Mouse (Mus musculus): ENCODE measurements around the gene Alk.

The Alk gene

DNA sequence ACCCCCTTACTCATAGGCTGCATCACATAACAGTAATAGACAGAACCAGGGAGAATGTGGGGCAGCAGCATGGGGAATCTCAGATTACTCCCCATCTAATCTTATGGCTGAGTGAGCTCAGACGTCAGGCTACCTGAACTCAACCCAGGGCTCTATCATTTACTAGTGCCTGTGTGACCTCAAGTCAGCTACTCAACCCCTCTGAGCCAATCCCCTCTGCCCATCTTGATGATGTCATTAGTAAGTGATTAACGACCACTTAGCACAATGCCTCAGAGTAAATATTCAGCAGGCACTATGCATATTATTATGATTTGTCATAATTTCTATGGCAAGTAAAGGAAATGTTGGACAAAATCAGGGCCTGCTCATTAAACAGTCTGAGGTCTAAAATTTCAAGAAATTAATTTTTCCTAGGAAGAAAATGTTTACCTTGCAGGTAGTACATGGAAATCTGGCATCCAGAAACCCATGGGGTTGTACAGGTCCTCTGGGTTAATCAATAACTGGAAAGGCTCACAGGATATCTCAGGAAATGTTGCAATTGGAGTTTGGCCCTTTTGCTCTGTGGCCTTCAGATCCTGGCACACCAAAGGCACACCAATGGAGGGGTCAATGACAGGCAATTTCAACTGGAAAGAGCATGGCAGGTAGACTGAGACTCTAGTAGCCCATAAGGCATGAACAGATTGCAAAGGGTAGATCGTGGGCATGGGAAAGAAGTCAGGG lies 204.9 kb downstream of the Alk start:
- DNase-seq (ENCODE audit: low read depth), result no peak

DNA sequence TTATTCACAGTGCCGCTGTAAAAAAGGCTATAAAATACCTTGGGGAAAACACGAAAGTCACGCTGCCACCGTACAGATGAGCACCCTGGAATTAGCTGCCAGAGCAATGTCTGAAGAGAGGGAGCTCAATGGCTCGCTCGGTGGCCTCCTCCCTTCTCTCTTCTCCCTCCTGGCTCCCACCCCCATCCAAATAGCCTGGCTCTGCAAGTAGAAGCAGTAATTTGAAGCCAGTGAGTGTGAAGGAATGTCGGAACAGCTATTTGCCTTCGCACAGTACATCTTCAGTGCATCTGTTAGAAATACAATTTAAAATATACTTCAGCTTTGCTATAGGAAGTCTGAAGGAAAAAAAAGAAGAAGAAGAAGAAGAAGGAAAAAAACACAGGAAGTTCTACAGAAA lies 208.5 kb downstream of the Alk start:
- no peak for DNase-seq (ENCODE audit: low read depth)

DNA sequence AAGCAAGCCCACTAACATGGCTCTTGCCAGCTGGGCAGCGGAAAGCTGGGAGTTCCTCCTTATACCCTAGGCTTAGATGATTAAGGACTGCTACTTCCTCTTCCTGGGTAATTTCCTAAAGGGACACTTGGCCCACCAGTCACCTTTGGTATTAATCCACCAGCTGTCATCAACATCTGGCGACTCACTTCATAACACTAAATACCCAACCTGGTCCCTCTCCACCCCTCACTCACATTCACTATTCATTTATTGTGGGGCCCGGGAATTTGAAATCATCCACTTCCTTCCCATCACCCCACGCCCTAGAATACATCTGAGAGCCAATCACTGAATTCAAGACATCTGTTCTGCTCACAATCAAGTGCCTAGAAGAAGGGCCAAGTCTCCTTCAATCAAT lies 235.4 kb downstream of the Alk start:
- no peak for DNase-seq (ENCODE audit: low read depth)

DNA sequence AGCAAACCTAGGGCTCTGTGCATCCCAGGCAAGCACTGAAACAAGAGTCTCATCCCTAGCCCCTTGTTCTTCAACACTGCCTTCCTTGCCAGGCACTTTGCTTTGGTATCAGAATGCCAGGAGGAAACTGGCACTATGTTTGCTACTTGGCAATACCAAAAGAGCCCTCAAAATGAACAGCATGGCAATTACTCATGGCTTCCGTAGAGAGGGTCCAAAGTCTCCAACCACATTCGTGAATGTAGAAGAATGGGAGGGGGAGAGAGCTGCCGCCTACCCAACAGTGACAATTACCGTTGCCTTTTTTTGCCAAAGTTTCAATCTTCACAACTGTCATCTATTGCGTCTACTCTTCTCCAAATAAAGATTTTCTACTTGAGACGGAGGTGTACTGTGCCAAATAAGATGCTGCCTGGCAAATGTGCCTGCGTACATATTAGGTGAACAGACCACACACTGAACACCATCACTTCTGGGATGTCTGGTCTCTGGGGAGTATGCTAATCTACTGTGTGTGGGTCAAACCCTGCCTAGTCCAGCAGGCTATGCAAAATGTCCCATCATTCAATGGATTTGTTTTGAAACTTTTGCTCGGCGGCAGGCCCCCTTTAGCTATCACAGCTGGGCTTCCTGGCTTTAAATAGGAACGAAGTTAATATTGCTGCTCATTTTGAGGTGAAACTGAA lies 241.5 kb downstream of the Alk start:
- no peak for DNase-seq (ENCODE audit: low read depth)

DNA sequence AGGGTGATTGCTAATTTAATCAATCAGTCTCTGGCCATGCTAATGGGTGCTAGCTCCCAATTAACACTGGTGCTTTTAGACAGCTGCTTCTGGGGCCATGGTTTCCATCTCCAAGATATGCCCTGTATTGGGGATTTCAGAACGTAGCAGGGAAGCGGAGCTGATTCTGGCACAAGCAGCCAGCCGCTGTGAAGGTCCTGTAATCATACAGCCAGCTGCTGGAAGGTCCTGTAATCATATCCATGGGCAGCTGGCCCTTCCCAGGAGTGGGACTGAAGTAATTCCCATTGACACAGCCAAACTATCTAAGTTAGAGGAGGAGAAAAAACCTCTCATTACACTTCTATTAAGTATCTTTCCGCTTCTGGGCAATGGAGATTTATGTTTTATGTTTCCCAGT lies 242.5 kb downstream of the Alk start:
- no peak for DNase-seq (ENCODE audit: low read depth)

DNA sequence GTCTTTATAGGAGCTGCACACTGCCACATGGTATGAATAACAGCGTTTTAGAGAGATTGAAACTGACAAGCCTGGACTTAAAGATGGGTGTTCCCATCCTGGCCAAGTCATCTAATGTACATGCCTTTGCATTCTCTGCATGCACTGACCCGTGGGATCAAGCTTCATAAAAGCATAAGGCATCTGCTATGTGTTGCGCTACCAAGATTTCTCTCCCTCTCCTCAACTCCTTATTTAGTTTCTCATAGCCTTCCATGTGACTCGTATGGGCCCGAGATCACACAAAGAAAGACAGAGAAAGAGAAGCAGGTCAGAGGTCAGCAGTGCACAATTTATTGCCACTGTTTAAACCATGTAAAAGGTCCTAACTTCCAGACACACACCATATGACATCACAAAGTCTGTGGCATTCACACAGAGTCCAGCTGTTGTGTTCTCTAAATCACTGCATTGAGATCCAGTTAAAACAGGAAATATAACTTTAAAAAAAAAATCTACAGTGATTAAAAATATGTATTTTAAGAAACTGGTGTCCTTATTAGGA lies 247.6 kb downstream of the Alk start:
- no peak for DNase-seq (ENCODE audit: low read depth)

DNA sequence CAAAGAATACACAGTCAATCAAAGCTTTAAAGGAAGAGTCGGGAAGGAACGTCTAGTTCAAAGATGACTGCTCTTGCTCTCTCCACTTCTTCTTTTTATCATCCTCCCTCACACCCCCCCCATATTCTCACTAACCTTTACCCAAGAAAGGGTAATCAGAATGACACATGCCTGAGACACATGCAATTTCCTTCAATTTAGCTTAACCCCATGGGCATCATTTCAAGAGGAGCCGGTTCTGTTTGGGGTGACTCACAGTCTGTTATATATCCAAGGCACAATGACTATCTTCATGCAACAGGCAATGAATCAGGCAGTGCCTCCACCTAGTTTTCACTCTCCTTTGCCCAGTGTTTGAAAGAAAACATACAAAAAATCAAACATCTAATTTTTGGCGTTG lies 265.0 kb downstream of the Alk start:
- DNase-seq (ENCODE audit: low read depth), result peak; percentile 28

DNA sequence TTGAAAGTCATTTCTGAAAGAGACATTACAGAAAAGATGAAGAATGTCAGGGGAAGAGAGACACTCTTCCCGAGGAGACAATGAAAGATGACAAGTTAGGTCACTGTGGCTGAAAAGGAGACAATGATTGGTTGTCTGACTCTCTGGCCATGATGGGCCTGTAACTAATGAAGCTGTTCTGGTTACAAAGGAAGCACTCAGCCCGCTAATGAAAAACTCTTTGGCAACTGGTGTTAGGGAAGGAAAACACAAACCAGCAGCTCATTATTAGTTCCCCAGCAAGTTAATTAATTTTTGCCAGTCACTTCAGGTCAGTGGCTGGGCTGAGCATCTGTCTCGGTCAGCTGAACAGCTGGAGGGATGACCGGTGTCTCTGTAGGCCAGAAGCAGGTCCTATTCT lies 271.5 kb downstream of the Alk start:
- DNase-seq (ENCODE audit: low read depth), result no peak

DNA sequence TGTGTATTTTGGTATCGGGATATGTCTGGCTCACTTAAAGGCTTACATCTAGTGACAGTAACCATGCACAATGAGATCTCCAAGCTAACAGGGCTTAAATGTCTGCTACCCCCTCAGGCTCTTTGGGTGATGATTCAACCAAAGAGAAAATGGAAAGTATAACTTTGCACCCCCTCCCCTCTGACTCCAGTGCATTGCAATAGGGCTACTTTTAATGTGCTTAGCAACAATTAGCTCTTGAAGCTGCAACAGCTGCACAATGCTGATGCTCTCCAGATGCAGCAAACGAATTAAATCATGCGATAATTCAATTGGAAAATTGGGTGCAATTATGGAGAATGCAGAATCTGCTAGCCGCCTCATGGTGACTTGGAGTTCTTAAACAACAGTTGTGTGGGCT lies 278.5 kb downstream of the Alk start:
- DNase-seq (ENCODE audit: low read depth), result no peak

DNA sequence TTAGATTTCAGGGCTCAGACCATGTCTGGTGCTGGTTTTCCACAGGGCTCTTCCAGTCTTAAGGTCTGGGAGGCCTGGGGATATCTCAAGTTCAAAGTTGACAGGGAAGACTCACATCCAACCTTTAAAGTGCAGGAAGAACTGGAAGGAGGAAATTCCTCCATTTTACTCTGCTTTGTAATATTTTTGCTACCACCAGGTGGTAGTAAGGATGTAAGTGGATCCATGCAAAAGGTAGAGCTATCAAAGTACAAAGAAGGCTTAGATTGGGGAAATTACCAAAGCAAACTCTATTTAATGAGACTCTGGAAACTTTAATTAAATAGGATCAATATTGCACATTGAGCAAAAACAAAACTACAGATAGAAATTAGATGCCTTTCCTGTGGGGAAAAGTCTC lies 284.9 kb downstream of the Alk start:
- DNase-seq (ENCODE audit: low read depth), result no peak

DNA sequence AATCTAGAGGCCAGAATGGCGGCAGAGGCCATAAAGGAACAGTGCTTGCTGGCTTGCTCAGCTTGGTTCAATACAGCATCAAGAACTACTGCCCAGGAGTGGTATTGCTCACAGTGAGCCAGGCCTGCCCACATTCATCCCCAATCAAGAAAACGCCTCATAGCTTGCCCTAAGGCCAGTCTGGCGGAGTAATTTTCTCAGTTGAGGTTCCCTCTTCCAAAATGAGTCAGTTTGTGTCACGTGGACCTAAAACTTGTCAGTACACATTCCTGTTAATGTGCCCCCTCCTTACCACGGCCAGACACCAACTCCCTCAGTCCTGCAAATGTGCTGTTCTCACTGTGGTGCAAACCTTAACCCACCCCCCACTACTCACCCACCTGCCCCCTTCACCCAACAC lies 304.8 kb downstream of the Alk start:
- DNase-seq (ENCODE audit: low read depth), result no peak

DNA sequence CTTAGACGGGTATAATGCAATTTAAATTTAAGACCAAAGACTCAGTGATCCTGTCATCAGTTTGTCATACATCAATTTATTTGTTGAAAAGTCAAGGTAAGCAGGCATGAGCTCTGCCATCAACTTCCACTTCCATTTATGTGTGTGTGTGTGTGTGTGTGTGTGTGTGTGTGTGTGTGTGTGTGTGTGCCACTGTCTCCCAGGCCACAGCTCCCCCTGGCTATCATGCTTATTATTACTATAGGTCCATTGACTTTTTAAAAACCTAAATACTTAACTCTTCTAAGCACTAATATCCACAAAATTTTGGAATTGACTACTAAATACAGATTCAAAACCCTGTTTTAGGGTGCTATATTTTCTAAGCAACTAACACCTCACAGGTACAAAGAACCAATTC lies 308.1 kb downstream of the Alk start:
- no peak for DNase-seq (ENCODE audit: low read depth)

DNA sequence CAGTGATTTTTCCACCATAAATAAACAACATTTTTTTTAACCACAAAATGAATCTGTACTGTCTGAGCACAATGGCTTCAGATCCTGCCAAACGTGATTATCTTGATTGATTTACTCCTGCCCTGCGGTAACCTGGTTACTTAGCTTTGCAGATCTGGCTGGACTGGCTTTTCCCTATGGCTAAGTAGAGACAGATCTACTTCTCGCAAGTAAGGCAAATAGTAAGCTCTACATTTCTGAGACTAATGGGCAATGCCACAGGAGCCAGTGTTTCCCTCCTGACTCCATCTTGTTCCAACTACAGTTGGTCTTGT lies 311.2 kb downstream of the Alk start:
- DNase-seq (ENCODE audit: low read depth), result no peak

DNA sequence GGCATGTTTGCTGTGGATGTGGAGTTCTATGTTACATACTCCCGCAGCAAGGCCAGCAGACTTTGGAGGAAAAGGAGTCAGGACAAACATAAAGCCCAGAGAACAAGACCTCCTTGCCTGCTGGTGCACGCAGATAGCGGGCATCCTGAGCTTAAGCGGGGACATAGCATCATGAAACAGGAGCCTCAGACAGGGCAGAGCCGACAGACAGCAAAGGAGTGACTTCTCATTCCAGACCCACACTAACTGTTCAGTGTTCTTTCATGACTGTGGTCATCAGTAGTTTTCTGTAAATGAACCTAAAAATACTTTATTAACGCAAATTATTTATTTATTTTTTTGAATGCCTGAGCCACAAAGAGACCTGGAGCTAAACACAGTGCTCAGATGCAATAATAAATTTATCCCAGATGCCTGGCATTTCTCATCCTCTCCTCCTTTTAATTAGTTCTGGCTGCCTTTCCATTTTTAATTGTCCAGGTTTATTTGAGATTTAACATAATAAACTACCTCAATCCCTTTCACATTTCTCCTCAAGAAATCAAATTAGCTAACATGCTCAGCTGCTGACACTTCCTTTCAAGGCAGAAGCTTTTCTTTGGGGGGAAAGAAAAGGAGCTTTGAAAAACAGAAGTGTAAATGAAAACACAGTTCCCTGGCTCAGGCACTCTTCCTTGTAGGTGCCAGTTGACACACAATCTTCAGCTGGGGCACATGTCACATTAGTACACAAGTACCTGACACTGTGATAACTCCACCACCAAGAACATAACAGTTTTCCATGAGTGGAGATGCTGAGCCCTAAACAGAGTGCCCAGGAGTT lies 311.8 kb downstream of the Alk start:
- DNase-seq (ENCODE audit: low read depth), result no peak

DNA sequence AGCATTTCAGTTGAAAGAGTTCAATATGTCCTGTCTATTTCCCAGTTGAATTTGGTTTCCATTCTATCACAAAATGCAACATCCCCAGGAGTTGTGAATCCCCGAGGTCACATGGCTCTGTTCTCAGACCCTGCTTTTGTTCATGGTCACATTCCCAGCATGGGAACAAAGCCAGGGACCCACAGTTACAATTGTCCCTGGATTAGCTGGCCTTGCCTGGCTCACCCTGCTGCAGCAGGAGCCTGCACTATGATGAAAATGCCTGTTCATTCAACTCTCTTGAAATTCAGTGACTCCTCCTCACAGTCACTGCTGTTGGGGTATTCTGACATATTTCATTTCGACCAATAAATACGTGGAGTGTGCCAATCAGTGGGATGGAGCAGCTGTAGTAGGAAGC lies 318.5 kb downstream of the Alk start:
- no peak for DNase-seq (ENCODE audit: low read depth)

DNA sequence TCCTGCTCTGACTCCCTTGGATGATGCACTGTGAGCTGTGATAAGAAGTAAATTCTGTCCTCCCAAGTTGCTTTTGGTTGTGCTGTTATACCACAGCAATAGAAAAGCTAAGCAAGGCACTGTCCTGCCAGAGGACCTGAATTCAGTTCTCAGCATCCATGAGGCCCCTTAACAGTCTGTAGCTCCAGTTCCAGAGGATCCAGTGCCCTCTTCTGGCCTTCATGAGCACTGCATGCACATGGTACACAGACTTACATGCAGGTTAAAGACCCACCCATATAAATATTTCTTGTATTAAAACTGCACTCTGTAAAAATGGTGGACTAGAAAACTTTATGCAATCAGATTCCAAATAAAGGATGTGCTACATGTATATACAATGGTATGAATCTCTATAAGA lies 326.1 kb downstream of the Alk start:
- DNase-seq (ENCODE audit: low read depth), result no peak

DNA sequence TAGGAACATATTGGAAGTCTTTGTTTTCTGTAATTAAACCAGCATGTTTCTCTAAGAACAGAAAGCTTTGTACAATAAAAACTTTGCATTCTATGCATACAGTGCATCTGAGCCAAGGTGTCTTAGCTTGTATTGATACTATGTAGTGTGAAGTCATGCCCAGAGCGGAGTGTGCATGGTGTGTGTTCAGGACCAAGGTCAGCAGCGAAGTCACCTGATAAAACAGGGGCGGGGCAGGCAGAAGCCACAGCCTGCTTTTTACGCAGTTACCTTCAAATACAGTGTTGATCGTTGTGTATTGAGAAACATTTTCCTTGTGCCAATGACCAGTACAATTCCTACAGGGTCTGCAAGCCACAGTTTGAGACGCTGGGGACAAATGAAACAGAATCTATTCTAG lies 327.6 kb downstream of the Alk start:
- DNase-seq (ENCODE audit: low read depth), result no peak

DNA sequence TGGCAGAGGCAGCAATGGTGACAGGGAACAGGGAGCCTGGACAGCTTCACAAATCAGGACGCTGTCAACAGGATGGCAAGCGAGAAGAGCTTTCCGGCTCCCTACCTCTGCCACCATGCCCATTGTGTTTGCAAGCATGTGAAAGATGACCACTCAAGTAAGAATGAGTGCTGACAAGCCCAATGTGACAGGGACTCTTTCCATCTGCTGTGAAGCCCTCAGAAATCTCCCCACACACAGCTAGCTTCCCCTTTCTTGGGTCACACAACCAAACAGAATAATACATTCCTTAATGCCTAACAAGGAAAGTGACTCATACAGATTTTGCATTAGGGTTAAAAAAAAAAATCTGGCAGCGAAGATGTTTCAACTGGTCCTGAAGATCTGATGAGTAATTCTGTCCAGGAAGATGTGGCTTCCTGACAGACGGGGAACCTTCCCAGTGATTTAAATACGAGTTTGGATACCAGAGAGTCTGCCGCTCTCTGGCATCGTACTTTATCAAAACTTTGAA lies 329.0 kb downstream of the Alk start:
- peak; percentile 10 for DNase-seq (ENCODE audit: low read depth)

DNA sequence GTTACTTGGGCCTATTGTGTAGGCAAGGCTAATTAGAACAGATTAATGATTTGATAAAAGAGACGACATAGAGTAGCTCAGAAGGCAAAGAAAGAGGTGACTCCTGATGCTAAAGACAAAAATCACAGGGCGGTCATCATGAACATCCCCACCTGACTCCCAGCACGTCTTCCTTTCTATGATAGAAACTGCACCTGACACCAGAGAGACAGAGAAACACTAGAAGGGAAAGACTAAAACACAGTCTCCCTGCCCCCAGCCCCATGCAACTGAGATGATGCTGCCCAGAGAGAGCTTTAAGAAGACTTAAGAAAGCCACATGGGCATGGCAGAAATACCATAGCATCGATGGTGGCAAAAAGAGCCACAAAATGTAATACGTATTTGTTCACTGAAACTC lies 330.2 kb downstream of the Alk start:
- no peak for DNase-seq (ENCODE audit: low read depth)

DNA sequence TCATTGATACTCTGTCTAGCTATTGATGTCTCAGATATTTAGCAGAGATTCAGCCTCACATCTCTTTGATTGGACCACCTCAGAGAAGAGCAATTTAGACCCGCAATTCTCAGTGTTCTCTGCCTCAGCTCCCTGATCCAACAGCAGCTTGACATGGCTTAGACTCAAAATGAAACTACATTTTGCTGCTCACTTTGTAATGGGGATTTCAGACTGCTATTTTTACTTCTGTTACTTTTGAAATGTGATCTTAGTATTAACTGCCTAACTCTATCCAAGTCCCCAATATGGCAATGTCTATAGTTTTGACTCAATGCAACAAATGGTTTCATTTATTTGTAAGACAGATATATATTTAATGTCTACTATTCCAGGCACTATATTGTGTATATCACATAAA lies 332.8 kb downstream of the Alk start:
- DNase-seq (ENCODE audit: low read depth), result no peak

DNA sequence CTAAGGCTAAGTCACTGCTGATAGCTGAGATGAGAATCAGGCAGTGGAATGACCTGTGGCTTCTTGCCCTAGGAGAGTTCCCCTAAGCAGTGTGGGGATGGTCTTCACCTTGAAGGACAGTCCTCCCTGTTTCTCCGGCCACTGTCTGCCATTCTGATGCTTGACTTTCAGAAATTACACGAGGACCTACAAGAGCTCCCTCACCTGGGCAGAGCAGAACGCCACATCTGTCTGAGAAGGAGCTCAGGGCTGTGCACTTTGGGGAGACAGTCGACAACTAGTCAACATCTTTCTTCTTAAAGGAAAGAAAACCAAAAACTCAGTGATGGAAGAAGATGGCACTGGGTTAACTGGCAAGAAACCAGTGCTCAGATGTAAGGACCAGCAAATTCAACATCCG lies 335.9 kb downstream of the Alk start:
- DNase-seq (ENCODE audit: low read depth), result no peak

DNA sequence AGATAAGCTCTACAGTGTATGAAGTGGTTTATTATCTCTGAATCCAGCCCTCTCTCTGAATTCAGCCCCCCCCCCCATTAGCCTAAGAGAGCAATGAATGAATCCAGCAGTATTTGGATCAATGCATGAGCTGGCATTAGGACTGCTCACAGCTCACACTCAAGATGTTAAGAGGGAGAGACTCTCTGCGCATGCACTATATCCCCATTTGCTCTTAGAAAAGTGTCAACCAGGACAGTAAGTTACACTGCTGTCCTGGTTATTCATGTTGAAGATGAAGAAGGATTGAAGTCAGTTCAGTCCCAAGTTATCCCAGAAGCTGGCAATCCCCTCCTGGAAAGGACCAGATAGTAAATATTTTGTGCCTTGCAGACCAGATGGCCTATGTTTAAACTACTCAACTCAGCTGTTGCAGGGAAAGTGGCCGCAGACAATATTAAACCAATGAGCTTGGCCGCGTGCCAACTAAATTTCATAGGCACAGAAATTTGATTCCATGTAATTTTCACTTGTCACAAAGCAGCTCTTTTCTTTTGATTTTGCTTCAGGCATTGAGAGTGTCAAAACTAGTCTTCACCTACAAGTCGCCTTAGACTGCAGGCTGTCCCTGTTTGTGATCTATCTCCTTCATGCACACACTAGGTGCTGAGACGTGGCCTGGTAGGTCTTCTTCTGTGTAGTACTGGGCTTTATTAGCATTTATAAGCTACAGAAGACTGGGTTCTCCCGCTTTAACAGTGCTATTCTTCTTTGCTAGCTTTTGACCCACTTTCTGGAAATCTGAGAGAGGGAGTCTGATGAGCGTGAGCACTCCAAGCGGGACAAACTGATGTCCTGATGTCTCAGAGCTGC lies 339.0 kb downstream of the Alk start:
- no peak for DNase-seq (ENCODE audit: low read depth)
